Mouse (Mus musculus) ES-Bruce4 (cell line): ENCODE data around the gene Nin. TPM values are rescaled to one million over a fixed set of nuclear protein-coding genes. Genes with fewer than 3 reads are reported as not detected.

Source experiments
- H3K27ac ChIP-seq: 2 replicates; pipeline ENCODE4 v1.5.1; 2012; ENCODE audit warnings: low read length, inconsistent platforms; ENCODE audit not compliant: insufficient read depth
- H3K27me3 ChIP-seq: 2 replicates; pipeline ENCODE4 v1.6.1; 2012; ENCODE audit warnings: mild to moderate bottlenecking, low read length, inconsistent platforms; ENCODE audit not compliant: control insufficient read depth, poor library complexity, insufficient read depth, severe bottlenecking
- H3K36me3 ChIP-seq: 2 replicates; pipeline ENCODE4 v1.6.1; 2012; ENCODE audit warnings: inconsistent platforms, mild to moderate bottlenecking, low read length, moderate library complexity; ENCODE audit not compliant: control insufficient read depth, poor library complexity, insufficient read depth, severe bottlenecking
- H3K4me1 ChIP-seq: one replicate; pipeline ENCODE4 v1.8.1; 2011; ENCODE audit warnings: low read length; ENCODE audit not compliant: control insufficient read depth, insufficient read depth
- H3K4me3 ChIP-seq: 2 replicates; pipeline ENCODE4 v1.5.1; 2011; ENCODE audit warnings: low read depth, mild to moderate bottlenecking, low read length
- H3K9ac ChIP-seq: 2 replicates; pipeline ENCODE4 v1.6.1; 2012; ENCODE audit warnings: low read depth, mild to moderate bottlenecking, inconsistent platforms; ENCODE audit not compliant: poor library complexity, severe bottlenecking
- H3K9me3 ChIP-seq: replicated peaks from 2 replicates; pipeline ENCODE4 v1.6.1; 2012; ENCODE audit warnings: mild to moderate bottlenecking, low read length, inconsistent platforms; ENCODE audit not compliant: control insufficient read depth, poor library complexity, insufficient read depth, severe bottlenecking
- CTCF ChIP-seq: IDR thresholded peaks from one replicate; pipeline ENCODE4 v1.8.1; 2011; ENCODE audit warnings: low read depth, low read length
- EP300 ChIP-seq: IDR thresholded peaks from 2 replicates; pipeline ENCODE4 v1.6.1; 2011; ENCODE audit warnings: low read depth, low read length; ENCODE audit not compliant: insufficient read depth
- POLR2A ChIP-seq: IDR thresholded peaks from one replicate; pipeline ENCODE4 v1.8.1; 2011; ENCODE audit warnings: low read length; ENCODE audit not compliant: insufficient read depth
- polyA plus RNA-seq: library from polyadenylated mRNA; stranded (reverse); fragments of >200 nt; gene quantifications from 2 replicates; pipeline ENCODE4 v1.2.4, GENCODE M21; 2011; ENCODE audit warnings: low read depth; ENCODE audit not compliant: missing spikeins, insufficient read depth, insufficient read length

Gene Nin
- polyA plus RNA-seq, 1 experiment: 7.3 TPM

- Histone ChIP-seq H3K27me3 (no peaks in the 10 kb centered on the region), H3K4me3 (no peak overlapping the region), H3K27ac (no peak overlapping the region), H3K36me3 (no peaks in the 10 kb centered on the region), H3K9ac (no peak overlapping the region), H3K9me3 (no peaks in the 10 kb centered on the region), H3K4me1 (no peaks in the 10 kb centered on the region)
- TF ChIP-seq CTCF: no peak
- TF ChIP-seq EP300: no peak
- no peak for TF ChIP-seq POLR2A
These were observed 76.7 kb downstream of the Nin start for GRCm38 (mm10) chr12:70036722-70037305.

GRCm38 (mm10) chr12:70026233-70026632 lies 87.3 kb downstream of the Nin start:
- Histone ChIP-seq H3K4me3 (no peak overlapping the region), H3K9ac (no peak overlapping the region), H3K36me3 (no peaks in the 10 kb centered on the region), H3K9me3 (no peaks in the 10 kb centered on the region; the same call in 1 of the 2 replicates), H3K27me3 (no peaks in the 10 kb centered on the region), H3K4me1 (no peaks in the 10 kb centered on the region), H3K27ac (no peak overlapping the region)
- TF ChIP-seq POLR2A (no peak), EP300 (no peak), CTCF (no peak)

GRCm38 (mm10) chr12:70025431-70025830 lies 88.1 kb downstream of the Nin start:
- Histone ChIP-seq H3K4me1 (no peaks in the 10 kb centered on the region), H3K36me3 (no peaks in the 10 kb centered on the region), H3K9ac (no peak overlapping the region), H3K4me3 (no peak overlapping the region), H3K27ac (no peak overlapping the region), H3K9me3 (no peaks in the 10 kb centered on the region; the same call in 1 of the 2 replicates), H3K27me3 (no peaks in the 10 kb centered on the region)
- TF ChIP-seq CTCF: no peak
- TF ChIP-seq EP300: no peak
- TF ChIP-seq POLR2A: no peak

GRCm38 (mm10) chr12:70023580-70023979 lies 89.9 kb downstream of the Nin start:
- Histone ChIP-seq H3K4me1 (no peaks in the 10 kb centered on the region), H3K9me3 (no peaks in the 10 kb centered on the region; the same call in 1 of the 2 replicates), H3K27ac (no peak overlapping the region), H3K9ac (no peak overlapping the region), H3K4me3 (no peak overlapping the region), H3K27me3 (no peaks in the 10 kb centered on the region), H3K36me3 (no peaks in the 10 kb centered on the region)
- TF ChIP-seq POLR2A (no peak), EP300 (no peak), CTCF (no peak)

- Histone ChIP-seq H3K9me3 (no peaks in the 10 kb centered on the region), H3K4me1 (no peaks in the 10 kb centered on the region)
- no peak for TF ChIP-seq EP300
These were observed 95.4 kb downstream of the Nin start for GRCm38 (mm10) chr12:70018153-70018552.

GRCm38 (mm10) chr12:70015936-70016335 lies 97.6 kb downstream of the Nin start:
- H3K9me3 ChIP-seq: no peaks in the 10 kb centered on the region
- no peak overlapping the region for H3K4me3 ChIP-seq
- no peaks in the 10 kb centered on the region for H3K27me3 ChIP-seq
- no peaks in the 10 kb centered on the region for H3K36me3 ChIP-seq
- no peak overlapping the region for H3K27ac ChIP-seq
- TF ChIP-seq POLR2A: no peak
- no peak for TF ChIP-seq EP300
- TF ChIP-seq CTCF: no peak
- H3K9ac ChIP-seq: no peak overlapping the region
- no peaks in the 10 kb centered on the region for H3K4me1 ChIP-seq

More at GRCm38 (mm10) chr12:70018153-70018552, 95.4 kb downstream of the Nin start:
- Histone ChIP-seq H3K27ac (no peak overlapping the region), H3K9ac (no peak overlapping the region), H3K27me3 (no peaks in the 10 kb centered on the region), H3K36me3 (no peaks in the 10 kb centered on the region), H3K4me3 (no peak overlapping the region)
